Mouse (Mus musculus) neural tube, embryonic 11.5 days (tissue): ENCODE results near the gene Dexi. TPM values are rescaled to one million over a fixed set of nuclear protein-coding genes. Genes with fewer than 3 reads are reported as not detected.

Experiments used
- ATAC-seq: fragments of 200-750 bp; cut with Nextera tagmentation; 2 replicates; pipeline ENCODE4 v1.8.0; 2017; ENCODE audit warnings: moderate number of reproducible peaks, mild to moderate bottlenecking, moderate TSS enrichment, moderate library complexity; ENCODE audit not compliant: insufficient read depth, low FRiP score, low TSS enrichment
- DNase-seq: peaks from one replicate; pipeline ENCODE4 v3.0.0-alpha.2; 2015; ENCODE audit warnings: low spot score
- H3K27ac ChIP-seq: fragments of 300-500 bp; sonication (generic); 2 replicates; pipeline ENCODE4 v1.5.1; 2014; ENCODE audit warnings: low read depth, mild to moderate bottlenecking, low read length
- H3K27me3 ChIP-seq: fragments of 300-500 bp; sonication (generic); 2 replicates; pipeline ENCODE4 v1.6.1; 2014; ENCODE audit warnings: mild to moderate bottlenecking, low read length, mixed read lengths; ENCODE audit not compliant: control insufficient read depth, insufficient read depth
- H3K36me3 ChIP-seq: fragments of 300-500 bp; sonication (generic); 2 replicates; pipeline ENCODE4 v1.6.1; 2014; ENCODE audit warnings: mild to moderate bottlenecking, low read length, moderate library complexity, mixed read lengths; ENCODE audit not compliant: control insufficient read depth, insufficient read depth
- H3K4me1 ChIP-seq: fragments of 300-500 bp; sonication (generic); 2 replicates; pipeline ENCODE4 v1.6.1; 2014; ENCODE audit warnings: low read length, mixed read lengths; ENCODE audit not compliant: control insufficient read depth, insufficient read depth
- H3K4me2 ChIP-seq: fragments of 300-500 bp; sonication (generic); 2 replicates; pipeline ENCODE4 v1.6.1; 2014; ENCODE audit warnings: low read depth, mild to moderate bottlenecking, moderate library complexity
- H3K4me3 ChIP-seq: fragments of 300-500 bp; sonication (generic); 2 replicates; pipeline ENCODE4 v1.5.1; 2014; ENCODE audit warnings: low read depth, low read length
- H3K9ac ChIP-seq: fragments of 300-500 bp; sonication (generic); 2 replicates; pipeline ENCODE4 v1.6.1; 2014; ENCODE audit warnings: mild to moderate bottlenecking, low read length
- H3K9me3 ChIP-seq: fragments of 300-500 bp; sonication (generic); 2 replicates; pipeline ENCODE4 v1.6.1; 2016; ENCODE audit warnings: low read length; ENCODE audit not compliant: control insufficient read depth
- WGBS: fragments of 180-500 bp; shearing (Covaris S2); extraction: QIAGEN DNeasy Blood & Tissue Kit; methylation state at CpG from one replicate; pipeline ENCODE4 v1.1.7; 2014; 5-methylcytosine and 5-hydroxymethylcytosine counted together
- polyA plus RNA-seq: library from polyadenylated mRNA; unstranded; fragments of >200 nt; fragmentation: Nextera tagmentation; extraction: Ambion mirVana; gene quantifications from 2 replicates; pipeline ENCODE4 v1.2.1, GENCODE M21; 2014

The Dexi gene
- polyA plus RNA-seq, 1 experiment from 2014 or later = 24.1 TPM

- Histone ChIP-seq H3K9ac (no peak overlapping the region), H3K4me3 (no peak overlapping the region), H3K27ac (no peak overlapping the region), H3K27me3 (no peaks in the 10 kb centered on the region), H3K4me1 (no peaks in the 10 kb centered on the region), H3K9me3 (no peaks in the 10 kb centered on the region), H3K36me3 (no peaks in the 10 kb centered on the region), H3K4me2 (no peak overlapping the region)
- DNase-seq (no peak), ATAC-seq (no peak)
- WGBS = 88% methylated on average over 2 of the region's 2 CpGs
Measured at GRCm38 (mm10) chr16:10461178-10461577, 81.7 kb downstream of the Dexi start.

GRCm38 (mm10) chr16:10460188-10460587, 82.7 kb downstream of the Dexi start:
- Histone ChIP-seq H3K27me3 (no peaks in the 10 kb centered on the region), H3K4me1 (peaks cover under 1% of the 10 kb centered on the region; the same call in 1 of the 2 replicates), H3K4me2 (no peak overlapping the region), H3K9ac (no peak overlapping the region), H3K9me3 (no peaks in the 10 kb centered on the region), H3K4me3 (no peak overlapping the region), H3K27ac (no peak overlapping the region), H3K36me3 (no peaks in the 10 kb centered on the region)
- no peak for DNase-seq
- 64% methylated on average over 2 of the region's 2 CpGs for WGBS
- ATAC-seq = no peak

- Histone ChIP-seq H3K27ac (no peak overlapping the region), H3K4me1 (peaks cover 8% of the 10 kb centered on the region), H3K4me3 (no peak overlapping the region), H3K9me3 (no peaks in the 10 kb centered on the region), H3K4me2 (no peak overlapping the region), H3K27me3 (no peaks in the 10 kb centered on the region), H3K36me3 (no peaks in the 10 kb centered on the region), H3K9ac (no peak overlapping the region)
- DNase-seq (no peak), ATAC-seq (no peak; the same call in 1 of the 2 replicates)
- whole genome bisulfite sequencing = 10% methylated on average over 3 of the region's 3 CpGs
Measured at GRCm38 (mm10) chr16:10454583-10454974, 88.3 kb downstream of the Dexi start.

GRCm38 (mm10) chr16:10453872-10454582, 88.8 kb downstream of the Dexi start:
- no peak for DNase-seq
- Histone ChIP-seq H3K27ac (no peak overlapping the region), H3K4me2 (no peak overlapping the region), H3K4me1 (peaks cover 8% of the 10 kb centered on the region), H3K4me3 (no peak overlapping the region), H3K27me3 (no peaks in the 10 kb centered on the region), H3K9ac (no peak overlapping the region), H3K36me3 (no peaks in the 10 kb centered on the region), H3K9me3 (no peaks in the 10 kb centered on the region)
- 53% methylated on average over 6 of the region's 6 CpGs for WGBS
- ATAC-seq = no peak

Other genes with a start within 250 kb of the Dexi start
- gene Emp2, start 229.1 kb downstream of the Dexi start, polyA plus RNA-seq = 1.6 and 2.0 TPM in 2 replicates
- gene Tekt5, start 147.6 kb downstream of the Dexi start, polyA plus RNA-seq = 0.17 TPM in 1 of 2 replicates, not detected in the other
- gene Nubp1, start 131.1 kb downstream of the Dexi start, polyA plus RNA-seq = 68.7 and 69.8 TPM in 2 replicates
- gene Tvp23a, start 95.7 kb downstream of the Dexi start, polyA plus RNA-seq = 20.8 and 26.0 TPM in 2 replicates
- gene Ciita, start 63.0 kb downstream of the Dexi start, polyA plus RNA-seq = 0.09 and 0.12 TPM in 2 replicates
- 41.4 and 44.0 TPM in 2 replicates for gene Clec16a, start 2.3 kb upstream of the Dexi start, polyA plus RNA-seq
- gene Socs1, start 242.5 kb upstream of the Dexi start, polyA plus RNA-seq = 2.5 and 2.7 TPM in 2 replicates
- gene Tnp2, start 245.6 kb upstream of the Dexi start, polyA plus RNA-seq = not detected in 2 replicates
- gene Prm3, start 247.9 kb upstream of the Dexi start, polyA plus RNA-seq = not detected in 2 replicates